Mouse (Mus musculus) stomach, embryonic 15.5 days (tissue): ENCODE results near the gene Mcm10. TPM values are rescaled to one million over a fixed set of nuclear protein-coding genes. Genes with fewer than 3 reads are reported as not detected.
"Not testable (repeated sequence)": the region's sequence is repeated elsewhere in the genome, so short reads cannot be mapped to it uniquely, and the experiment has no call there.

Experiments used
- ATAC-seq: fragments of 200-750 bp; cut with Nextera tagmentation; 2 replicates; pipeline ENCODE4 v1.8.0; 2017; ENCODE audit warnings: low read depth, moderate number of reproducible peaks, moderate TSS enrichment; ENCODE audit not compliant: insufficient read depth, low FRiP score
- H3K27ac ChIP-seq: fragments of 300-500 bp; sonication (generic); 2 replicates; pipeline ENCODE4 v1.5.1; 2015; ENCODE audit warnings: mild to moderate bottlenecking, inconsistent platforms
- H3K27me3 ChIP-seq: fragments of 300-500 bp; sonication (generic); replicated peaks from 2 replicates; pipeline ENCODE4 v1.6.1; 2015; ENCODE audit warnings: inconsistent platforms
- H3K36me3 ChIP-seq: fragments of 300-500 bp; sonication (generic); 2 replicates; pipeline ENCODE4 v1.6.1; 2015; ENCODE audit warnings: inconsistent platforms
- H3K4me1 ChIP-seq: fragments of 300-500 bp; sonication (generic); 2 replicates; pipeline ENCODE4 v1.6.1; 2015; ENCODE audit warnings: inconsistent platforms
- H3K4me2 ChIP-seq: fragments of 300-500 bp; sonication (generic); 2 replicates; pipeline ENCODE4 v1.6.1; 2015; ENCODE audit warnings: mild to moderate bottlenecking, inconsistent platforms
- H3K4me3 ChIP-seq: fragments of 300-500 bp; sonication (generic); replicated peaks from 2 replicates; pipeline ENCODE4 v1.5.1; 2015; ENCODE audit warnings: inconsistent platforms
- H3K9ac ChIP-seq: fragments of 300-500 bp; sonication (generic); 2 replicates; pipeline ENCODE4 v1.6.1; 2015; ENCODE audit warnings: inconsistent platforms
- H3K9me3 ChIP-seq: fragments of 300-500 bp; sonication (generic); 2 replicates; pipeline ENCODE4 v1.6.1; 2016; ENCODE audit warnings: inconsistent platforms
- WGBS: fragments of 180-500 bp; shearing (Covaris S2); methylation state at CpG from one replicate; pipeline ENCODE4 v1.1.7; 2015; 5-methylcytosine and 5-hydroxymethylcytosine counted together
- polyA plus RNA-seq: library from polyadenylated mRNA; unstranded; fragments of >200 nt; fragmentation: Nextera tagmentation; extraction: Ambion mirVana; gene quantifications from 2 replicates; pipeline ENCODE4 v1.2.1, GENCODE M21; 2015

The Mcm10 gene
- polyA plus RNA-seq, 1 experiment from 2014 or later: 29.0 TPM

GRCm38 (mm10) chr2:4969083-4969482, 43.5 kb downstream of the Mcm10 start:
- no peak for ATAC-seq
- Histone ChIP-seq H3K36me3 (no peaks in the 10 kb centered on the region), H3K9me3 (no peaks in the 10 kb centered on the region), H3K27ac (no peak overlapping the region), H3K27me3 (no peaks in the 10 kb centered on the region), H3K4me2 (no peak overlapping the region), H3K4me3 (no peak overlapping the region), H3K4me1 (no peaks in the 10 kb centered on the region), H3K9ac (no peak overlapping the region)
- WGBS: 82% methylated on average over 2 of the region's 2 CpGs

GRCm38 (mm10) chr2:4967806-4968205, 44.8 kb downstream of the Mcm10 start:
- Histone ChIP-seq H3K4me3 (no peak overlapping the region), H3K4me2 (no peak overlapping the region), H3K27me3 (no peaks in the 10 kb centered on the region), H3K9ac (no peak overlapping the region), H3K36me3 (no peaks in the 10 kb centered on the region), H3K9me3 (no peaks in the 10 kb centered on the region), H3K27ac (no peak overlapping the region), H3K4me1 (no peaks in the 10 kb centered on the region)
- 95% methylated on average over 2 of the region's 2 CpGs for WGBS
- no peak for ATAC-seq

- no peak for ATAC-seq
- Histone ChIP-seq H3K9ac (no peak overlapping the region), H3K27me3 (no peaks in the 10 kb centered on the region), H3K4me3 (no peak overlapping the region), H3K4me1 (no peaks in the 10 kb centered on the region), H3K36me3 (no peaks in the 10 kb centered on the region), H3K4me2 (no peak overlapping the region), H3K27ac (no peak overlapping the region), H3K9me3 (no peaks in the 10 kb centered on the region)
- 81% methylated on average over 12 of the region's 12 CpGs for WGBS
These were observed 54.6 kb downstream of the Mcm10 start for GRCm38 (mm10) chr2:4958039-4958438.

GRCm38 (mm10) chr2:4954216-4954760, 58.3 kb downstream of the Mcm10 start:
- Histone ChIP-seq H3K4me1 (no peaks in the 10 kb centered on the region), H3K9me3 (no peaks in the 10 kb centered on the region), H3K27me3 (no peaks in the 10 kb centered on the region), H3K4me2 (no peak overlapping the region), H3K9ac (no peak overlapping the region), H3K36me3 (no peaks in the 10 kb centered on the region), H3K27ac (no peak overlapping the region), H3K4me3 (no peak overlapping the region)
- 79% methylated on average over 6 of the region's 6 CpGs for WGBS
- no peak for ATAC-seq

- 86% methylated on average over 2 of the region's 2 CpGs for WGBS
- no peak overlapping the region for H3K4me3 ChIP-seq
- H3K27ac ChIP-seq: no peak overlapping the region
- no peaks in the 10 kb centered on the region for H3K9me3 ChIP-seq
- no peak overlapping the region for H3K4me2 ChIP-seq
- H3K36me3 ChIP-seq: no peaks in the 10 kb centered on the region
- no peak for ATAC-seq
- H3K27me3 ChIP-seq: no peaks in the 10 kb centered on the region
- H3K9ac ChIP-seq: no peak overlapping the region
- H3K4me1 ChIP-seq: no peaks in the 10 kb centered on the region
These were observed 61.6 kb downstream of the Mcm10 start for GRCm38 (mm10) chr2:4950986-4951385.

- not testable (repeated sequence) for ATAC-seq, H3K36me3 ChIP-seq, H3K4me2 ChIP-seq, H3K9me3 ChIP-seq, H3K27me3 ChIP-seq, H3K9ac ChIP-seq, H3K4me1 ChIP-seq, H3K4me3 ChIP-seq, H3K27ac ChIP-seq
- WGBS: 83% methylated on average over 8 of the region's 8 CpGs
These were observed 62.9 kb downstream of the Mcm10 start for GRCm38 (mm10) chr2:4949691-4950090.

- 91% methylated on average over 11 of the region's 11 CpGs for WGBS
These were observed 71.7 kb downstream of the Mcm10 start for GRCm38 (mm10) chr2:4940861-4941260.

More at GRCm38 (mm10) chr2:4940861-4941260, 71.7 kb downstream of the Mcm10 start:
- H3K27me3 ChIP-seq: no peaks in the 10 kb centered on the region
- no peak overlapping the region for H3K27ac ChIP-seq
- no peak overlapping the region for H3K4me2 ChIP-seq
- no peak for ATAC-seq
- no peaks in the 10 kb centered on the region for H3K9me3 ChIP-seq
- peaks cover 15% of the 10 kb centered on the region for H3K36me3 ChIP-seq
- H3K4me3 ChIP-seq: no peak overlapping the region
- no peak overlapping the region for H3K9ac ChIP-seq
- H3K4me1 ChIP-seq: no peaks in the 10 kb centered on the region

Other genes with a start within 250 kb of the Mcm10 start
- 59.8 and 61.2 TPM in 2 replicates for gene Sephs1, start 131.2 kb downstream of the Mcm10 start, polyA plus RNA-seq
- gene Phyh, start 93.8 kb downstream of the Mcm10 start, polyA plus RNA-seq: 68.4 and 69.4 TPM in 2 replicates
- gene Ucma, start 36.7 kb downstream of the Mcm10 start, polyA plus RNA-seq: not detected in 2 replicates
- 11.2 and 12.4 TPM in 2 replicates for gene Optn, start 51.3 kb upstream of the Mcm10 start, polyA plus RNA-seq
- gene Ccdc3, start 125.0 kb upstream of the Mcm10 start, polyA plus RNA-seq: 18.0 and 20.3 TPM in 2 replicates